Mouse (Mus musculus) heart, embryonic 11.5 days (tissue): ENCODE measurements around the gene Nr4a3. TPM values are rescaled to one million over a fixed set of nuclear protein-coding genes. Genes with fewer than 3 reads are reported as not detected.

Source experiments
- ATAC-seq: fragments of 200-750 bp; cut with Nextera tagmentation; replicated peaks from 2 replicates; pipeline ENCODE4 v1.8.0; 2017; ENCODE audit warnings: moderate library complexity; ENCODE audit not compliant: insufficient number of reproducible peaks, low FRiP score, low TSS enrichment
- H3K27ac ChIP-seq: fragments of 300-500 bp; sonication (generic); 2 replicates; pipeline ENCODE4 v1.5.1; 2014; ENCODE audit warnings: mild to moderate bottlenecking, low read depth, low read length
- H3K27me3 ChIP-seq: fragments of 300-500 bp; sonication (generic); 2 replicates; pipeline ENCODE4 v1.6.1; 2014; ENCODE audit warnings: mild to moderate bottlenecking, low read length, mixed read lengths; ENCODE audit not compliant: control insufficient read depth, insufficient read depth
- H3K36me3 ChIP-seq: fragments of 300-500 bp; sonication (generic); 2 replicates; pipeline ENCODE4 v1.6.1; 2014; ENCODE audit warnings: mild to moderate bottlenecking, low read length, moderate library complexity, mixed read lengths; ENCODE audit not compliant: control insufficient read depth, insufficient read depth
- H3K4me1 ChIP-seq: fragments of 300-500 bp; sonication (generic); 2 replicates; pipeline ENCODE4 v1.6.1; 2014; ENCODE audit warnings: low read length; ENCODE audit not compliant: control insufficient read depth, insufficient read depth
- H3K4me2 ChIP-seq: fragments of 300-500 bp; sonication (generic); 2 replicates; pipeline ENCODE4 v1.6.1; 2014; ENCODE audit warnings: mild to moderate bottlenecking, moderate library complexity
- H3K4me3 ChIP-seq: fragments of 300-500 bp; sonication (generic); 2 replicates; pipeline ENCODE4 v1.5.1; 2014; ENCODE audit warnings: low read depth, low read length
- H3K9ac ChIP-seq: fragments of 300-500 bp; sonication (generic); 2 replicates; pipeline ENCODE4 v1.6.1; 2014; ENCODE audit warnings: mild to moderate bottlenecking, low read depth, low read length, moderate library complexity
- H3K9me3 ChIP-seq: fragments of 300-500 bp; sonication (generic); replicated peaks from 2 replicates; pipeline ENCODE4 v1.6.1; 2016; ENCODE audit warnings: low read length; ENCODE audit not compliant: control insufficient read depth
- WGBS: fragments of 180-500 bp; shearing (Covaris S2); extraction: QIAGEN DNeasy Blood & Tissue Kit; methylation state at CpG from one replicate; pipeline ENCODE4 v1.1.7; 2014; ENCODE audit not compliant: insufficient replicate concordance; 5-methylcytosine and 5-hydroxymethylcytosine counted together
- polyA plus RNA-seq: library from polyadenylated mRNA; unstranded; fragments of >200 nt; fragmentation: Nextera tagmentation; extraction: Ambion mirVana; gene quantifications from 2 replicates; pipeline ENCODE4 v1.2.1, GENCODE M21; 2014

Nr4a3 gene
- polyA plus RNA-seq, 1 experiment from 2014 or later = 0.17 TPM

- ATAC-seq = no peak
- Histone ChIP-seq H3K36me3 (no peaks in the 10 kb centered on the region), H3K4me2 (no peak overlapping the region), H3K27ac (no peak overlapping the region), H3K9ac (no peak overlapping the region), H3K4me3 (no peak overlapping the region), H3K9me3 (no peaks in the 10 kb centered on the region), H3K4me1 (peaks cover 6% of the 10 kb centered on the region), H3K27me3 (no peaks in the 10 kb centered on the region)
- WGBS = 56% methylated on average over 8 of the region's 8 CpGs
Observed at GRCm38 (mm10) chr4:48079285-48080039, 34.5 kb downstream of the Nr4a3 start.

GRCm38 (mm10) chr4:48083452-48083851 lies 38.5 kb downstream of the Nr4a3 start:
- no peaks in the 10 kb centered on the region for H3K9me3 ChIP-seq
- ATAC-seq = no peak
- H3K4me1 ChIP-seq = no peaks in the 10 kb centered on the region
- no peak overlapping the region for H3K9ac ChIP-seq
- WGBS = 89% methylated on average over 4 of the region's 4 CpGs
- H3K27ac ChIP-seq = no peak overlapping the region
- H3K27me3 ChIP-seq = no peaks in the 10 kb centered on the region
- no peaks in the 10 kb centered on the region for H3K36me3 ChIP-seq
- no peak overlapping the region for H3K4me2 ChIP-seq
- H3K4me3 ChIP-seq = no peak overlapping the region

GRCm38 (mm10) chr4:48086609-48087008 lies 41.7 kb downstream of the Nr4a3 start:
- no peaks in the 10 kb centered on the region for H3K27me3 ChIP-seq
- WGBS = 58% methylated on average over 6 of the region's 6 CpGs
- no peak overlapping the region for H3K4me3 ChIP-seq
- no peaks in the 10 kb centered on the region for H3K4me1 ChIP-seq
- no peak for ATAC-seq
- no peak overlapping the region for H3K4me2 ChIP-seq
- H3K36me3 ChIP-seq = no peaks in the 10 kb centered on the region
- no peak overlapping the region for H3K9ac ChIP-seq
- H3K9me3 ChIP-seq = no peaks in the 10 kb centered on the region
- no peak overlapping the region for H3K27ac ChIP-seq

GRCm38 (mm10) chr4:48087497-48087896 lies 42.5 kb downstream of the Nr4a3 start:
- no peak overlapping the region for H3K4me3 ChIP-seq
- 75% methylated on average over 6 of the region's 6 CpGs for whole genome bisulfite sequencing
- no peaks in the 10 kb centered on the region for H3K36me3 ChIP-seq
- H3K27me3 ChIP-seq = no peaks in the 10 kb centered on the region
- ATAC-seq = no peak
- no peak overlapping the region for H3K27ac ChIP-seq
- no peaks in the 10 kb centered on the region for H3K9me3 ChIP-seq
- no peak overlapping the region for H3K9ac ChIP-seq
- H3K4me2 ChIP-seq = no peak overlapping the region
- H3K4me1 ChIP-seq = no peaks in the 10 kb centered on the region

GRCm38 (mm10) chr4:48093221-48093620 lies 48.3 kb downstream of the Nr4a3 start:
- 74% methylated on average over 3 of the region's 3 CpGs for WGBS
- no peak for ATAC-seq
- Histone ChIP-seq H3K36me3 (no peaks in the 10 kb centered on the region), H3K9me3 (no peaks in the 10 kb centered on the region), H3K27me3 (no peaks in the 10 kb centered on the region), H3K4me3 (no peak overlapping the region), H3K4me1 (no peaks in the 10 kb centered on the region), H3K9ac (no peak overlapping the region), H3K27ac (no peak overlapping the region), H3K4me2 (no peak overlapping the region)

GRCm38 (mm10) chr4:48100217-48100616 lies 55.3 kb downstream of the Nr4a3 start:
- Histone ChIP-seq H3K4me1 (no peaks in the 10 kb centered on the region), H3K27me3 (no peaks in the 10 kb centered on the region), H3K27ac (no peak overlapping the region), H3K9me3 (no peaks in the 10 kb centered on the region), H3K9ac (no peak overlapping the region), H3K36me3 (no peaks in the 10 kb centered on the region), H3K4me2 (no peak overlapping the region), H3K4me3 (no peak overlapping the region)
- ATAC-seq = no peak
- WGBS = 76% methylated on average over 8 of the region's 8 CpGs

- Histone ChIP-seq H3K4me3 (no peak overlapping the region), H3K27ac (no peak overlapping the region), H3K4me2 (no peak overlapping the region), H3K4me1 (no peaks in the 10 kb centered on the region), H3K9ac (no peak overlapping the region), H3K27me3 (no peaks in the 10 kb centered on the region), H3K36me3 (no peaks in the 10 kb centered on the region), H3K9me3 (no peaks in the 10 kb centered on the region)
- 70% methylated on average over 2 of the region's 2 CpGs for WGBS
- no peak for ATAC-seq
Observed at GRCm38 (mm10) chr4:48101981-48102380, 57.0 kb downstream of the Nr4a3 start.

GRCm38 (mm10) chr4:48105387-48105786 lies 60.4 kb downstream of the Nr4a3 start:
- ATAC-seq = no peak
- no peak overlapping the region for H3K27ac ChIP-seq
- no peak overlapping the region for H3K9ac ChIP-seq
- H3K4me3 ChIP-seq = no peak overlapping the region
- H3K9me3 ChIP-seq = no peaks in the 10 kb centered on the region
- H3K4me1 ChIP-seq = no peaks in the 10 kb centered on the region
- H3K4me2 ChIP-seq = no peak overlapping the region
- H3K27me3 ChIP-seq = no peaks in the 10 kb centered on the region
- 66% methylated on average over 5 of the region's 5 CpGs for WGBS
- no peaks in the 10 kb centered on the region for H3K36me3 ChIP-seq

- Histone ChIP-seq H3K27me3 (no peaks in the 10 kb centered on the region), H3K9me3 (no peaks in the 10 kb centered on the region), H3K36me3 (no peaks in the 10 kb centered on the region), H3K4me2 (no peak overlapping the region), H3K27ac (no peak overlapping the region), H3K9ac (no peak overlapping the region), H3K4me1 (no peaks in the 10 kb centered on the region), H3K4me3 (no peak overlapping the region)
- ATAC-seq = no peak
- 80% methylated on average over 6 of the region's 6 CpGs for WGBS
Observed at GRCm38 (mm10) chr4:48107086-48107485, 62.1 kb downstream of the Nr4a3 start.
